Mouse (Mus musculus): ENCODE data around the gene Zfp990. TPM values are rescaled to one million over a fixed set of nuclear protein-coding genes. Genes with fewer than 3 reads are reported as not detected.

Gene Zfp990
- total RNA-seq (2023): not detected

GRCm38 (mm10) chr4:145510459-145510858, at the start of gene Zfp990:
Gene Zfp990, plus strand, starts transcription at chr4:145510759.

GRCm38 (mm10) chr4:145585078-145585477, 74.5 kb downstream of the Zfp990 start, which contains the start of gene Gm13212:
Gene Gm13212, plus strand, starts transcription at chr4:145585166.

Other genes starting within 250 kb of the Zfp990 start
- gene Tnfrsf8, start 195.6 kb upstream of the Zfp990 start, total RNA-seq (2023): 1 to 10 TPM; 8.1 to 8.5 TPM
- 10 to 100 TPM in 1 of 2 experiments, 1 to 10 TPM in 1; 8.6 to 12.1 TPM for gene Gm13212, start 74.4 kb downstream of the Zfp990 start, total RNA-seq (2023)
- gene Zfp980, start 159.9 kb downstream of the Zfp990 start, total RNA-seq (2023): under 1 TPM in 1 of 2 experiments, not detected in 1; 0.64 TPM